Mouse (Mus musculus) hematopoietic stem cell, adult 5-6 weeks (primary cell): ENCODE results near the gene Ndufb10. TPM values are rescaled to one million over a fixed set of nuclear protein-coding genes. Genes with fewer than 3 reads are reported as not detected.
"Not testable (repeated sequence)": the region's sequence is repeated elsewhere in the genome, so short reads cannot be mapped to it uniquely, and the experiment has no call there.

ENCODE experiments used
- ATAC-seq, 2 experiments: fragments of 125-278 bp in 1 of 2; replicated peaks in 1 of 2; 2 replicates each; pipeline ENCODE4 v1.8.0; 2016 to 2017; ENCODE audit warnings: inconsistent platforms in 2 of 2, mild to moderate bottlenecking in 2 of 2, moderate number of reproducible peaks in 2 of 2, low read depth in 1 of 2, moderate TSS enrichment in 1 of 2; ENCODE audit not compliant: low FRiP score in 2 of 2, poor library complexity in 2 of 2, severe bottlenecking in 2 of 2, insufficient read depth in 1 of 2, low TSS enrichment in 1 of 2
- total RNA-seq: library from RNA; stranded (forward); fragments of 172-1452, 232-1000 nt; gene quantifications from 2 replicates; pipeline ENCODE4 v1.2.3, GENCODE M21; 2017

Gene Ndufb10
- total RNA-seq, 1 experiment from 2014 or later: 164 TPM

GRCm38 (mm10) chr17:24737135-24737810 lies 13.0 kb upstream of the Ndufb10 start:
- peak in 1 of 2 experiments; percentile 23; a peak in 1 of 4 replicates for ATAC-seq

DNA sequence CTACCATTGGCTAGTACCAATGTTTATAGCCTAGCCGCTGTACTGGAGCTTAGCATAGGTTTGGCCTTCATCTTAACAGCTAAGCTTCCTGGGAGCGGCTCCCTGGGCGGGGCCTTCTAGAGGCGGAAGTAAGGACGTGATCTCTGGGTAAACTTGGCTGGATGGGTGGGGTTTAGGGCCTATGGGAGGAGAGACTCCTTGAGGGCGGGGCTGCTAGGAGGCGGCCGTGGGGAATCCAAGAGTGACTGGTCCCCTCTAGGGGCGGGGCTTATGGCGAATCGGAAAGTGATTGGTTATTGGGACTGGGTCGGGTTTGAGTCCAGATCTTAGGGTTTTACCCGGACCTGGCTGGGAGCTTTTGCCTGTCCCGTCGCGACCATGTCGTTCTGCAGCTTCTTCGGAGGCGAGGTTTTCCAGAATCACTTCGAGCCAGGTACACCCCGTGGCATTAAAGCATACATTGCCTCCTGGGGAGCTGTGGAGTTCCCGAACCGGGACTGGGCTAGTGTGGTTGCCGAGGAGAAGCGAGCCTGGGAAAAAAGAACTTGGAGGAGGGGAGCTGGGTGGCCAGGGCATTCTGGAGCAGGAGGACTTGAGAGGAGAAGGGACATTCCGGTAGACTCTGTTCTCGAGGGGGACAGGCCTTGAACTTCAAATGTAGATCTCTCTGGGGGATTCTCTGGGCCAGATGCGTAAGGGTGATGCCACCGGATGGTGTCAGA lies 12.2 kb upstream of the Ndufb10 start, which contains the start of gene Msrb1:
Gene Msrb1, plus strand, starts transcription at position 313 of the 722 bp plus-strand sequence.
- ATAC-seq: peak; percentile 94 to 97

GRCm38 (mm10) chr17:24735446-24735845 lies 11.2 kb upstream of the Ndufb10 start:
- no peak for ATAC-seq

- ATAC-seq: no peak
Observed at GRCm38 (mm10) chr17:24734513-24734912, 10.2 kb upstream of the Ndufb10 start.

- no peak for ATAC-seq
Observed at GRCm38 (mm10) chr17:24733434-24734050, 9.3 kb upstream of the Ndufb10 start.

- no peak for ATAC-seq
Observed at GRCm38 (mm10) chr17:24732233-24732935, 8.1 kb upstream of the Ndufb10 start.

- ATAC-seq: no peak
Observed at GRCm38 (mm10) chr17:24730787-24731186, 6.5 kb upstream of the Ndufb10 start.

DNA sequence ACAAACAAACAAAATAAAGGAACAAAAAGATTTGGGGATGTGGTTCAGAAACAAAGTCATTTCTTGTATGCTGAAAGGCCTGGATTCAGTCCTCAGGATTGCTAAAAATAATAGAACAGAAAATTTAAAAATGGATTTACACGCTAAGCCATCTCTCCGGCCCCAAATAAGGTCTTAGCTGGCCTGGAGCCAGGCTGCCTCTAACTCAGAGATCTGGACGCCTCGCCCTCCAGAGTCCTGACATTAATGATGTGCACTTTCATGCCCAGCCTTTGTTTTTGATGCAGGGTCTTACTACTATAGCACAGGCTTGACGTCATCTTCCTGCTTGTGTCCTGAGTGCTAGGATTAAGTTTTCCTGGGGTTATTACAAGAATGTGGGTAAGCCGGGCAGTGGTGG lies 4.8 kb upstream of the Ndufb10 start:
- no peak for ATAC-seq

DNA sequence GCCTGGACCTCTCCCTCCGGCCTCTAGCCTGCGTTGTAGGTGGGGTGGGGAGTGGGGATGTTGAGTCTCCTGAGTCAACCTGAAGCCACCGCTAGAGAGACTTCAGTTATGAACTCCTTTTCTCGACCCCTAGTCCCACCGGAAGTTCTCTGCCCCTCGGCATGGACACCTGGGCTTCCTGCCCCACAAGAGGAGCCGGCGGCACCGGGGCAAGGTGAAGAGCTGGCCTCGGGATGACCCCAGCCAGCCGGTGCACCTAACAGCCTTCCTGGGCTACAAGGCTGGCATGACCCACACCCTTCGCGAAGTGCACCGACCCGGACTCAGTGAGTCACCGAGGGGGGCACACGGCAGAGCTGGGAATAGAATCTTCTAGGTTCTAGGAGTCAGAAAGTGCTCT lies 3.9 kb upstream of the Ndufb10 start:
- no peak for ATAC-seq

DNA sequence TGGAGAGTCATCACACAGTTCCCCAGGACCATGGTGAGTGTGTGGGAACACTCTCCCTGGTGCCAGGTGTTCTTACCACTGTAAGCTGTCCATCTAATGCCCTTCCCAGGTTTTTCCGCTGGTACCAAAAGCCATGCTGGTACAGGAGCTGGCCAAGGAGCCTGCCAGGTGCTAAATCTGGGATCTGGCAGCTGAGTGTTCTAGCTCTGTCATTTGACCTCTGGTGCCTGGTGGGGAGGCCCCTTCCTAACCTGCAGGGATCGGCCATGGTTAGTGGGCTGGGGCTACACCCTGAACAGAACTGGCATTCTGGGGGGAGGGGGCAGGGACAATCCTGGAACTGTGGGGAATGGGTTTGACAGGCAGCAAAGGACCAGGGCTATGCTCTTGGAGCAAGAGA lies 3.3 kb upstream of the Ndufb10 start, which contains the start of gene Rpl3l:
Gene Rpl3l, plus strand, starts transcription at position 203 of the 400 bp plus-strand sequence.
- ATAC-seq: no peak

DNA sequence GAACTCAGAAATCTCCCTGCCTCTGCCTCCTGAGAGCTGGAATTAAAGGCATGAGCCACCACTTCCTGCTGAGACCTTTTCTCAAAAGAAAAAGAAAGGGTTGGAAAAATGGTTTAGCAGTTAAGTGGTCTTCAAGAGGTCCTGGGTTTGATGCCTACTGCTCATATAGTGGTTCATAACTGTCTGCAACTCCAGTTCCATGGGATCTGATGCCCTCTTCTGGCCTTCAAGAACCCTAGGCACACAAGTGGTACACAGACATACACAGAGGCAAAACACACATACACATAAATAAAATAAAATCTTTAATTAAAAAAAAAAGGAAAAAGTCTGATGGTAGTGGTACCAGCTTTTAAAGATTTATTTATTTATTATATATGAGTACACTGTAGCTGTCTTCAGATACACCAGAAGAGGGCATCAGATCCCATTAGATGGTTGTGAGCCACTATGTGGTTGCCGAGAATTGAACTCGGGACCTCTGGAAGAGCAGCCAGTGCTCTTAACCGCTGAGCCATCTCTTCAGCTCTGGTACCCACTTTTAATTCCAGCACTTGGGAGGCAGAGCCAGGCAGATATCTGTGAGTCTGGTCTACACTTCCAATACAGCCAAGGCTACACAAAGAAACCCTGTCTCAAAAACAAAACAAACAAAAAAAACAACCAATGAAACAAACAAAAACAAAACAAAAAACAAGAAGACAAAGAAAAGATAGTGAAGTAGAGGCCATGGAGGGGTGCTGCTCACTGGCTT lies 1.5 kb upstream of the Ndufb10 start:
- ATAC-seq: no peak

GRCm38 (mm10) chr17:24723881-24724180 lies 447 bp downstream of the Ndufb10 start:
- ATAC-seq: peak in 1 of 2 experiments; percentile 1; a peak in 1 of 4 replicates

GRCm38 (mm10) chr17:24723122-24723880 lies 977 bp downstream of the Ndufb10 start:
- ATAC-seq: no peak

DNA sequence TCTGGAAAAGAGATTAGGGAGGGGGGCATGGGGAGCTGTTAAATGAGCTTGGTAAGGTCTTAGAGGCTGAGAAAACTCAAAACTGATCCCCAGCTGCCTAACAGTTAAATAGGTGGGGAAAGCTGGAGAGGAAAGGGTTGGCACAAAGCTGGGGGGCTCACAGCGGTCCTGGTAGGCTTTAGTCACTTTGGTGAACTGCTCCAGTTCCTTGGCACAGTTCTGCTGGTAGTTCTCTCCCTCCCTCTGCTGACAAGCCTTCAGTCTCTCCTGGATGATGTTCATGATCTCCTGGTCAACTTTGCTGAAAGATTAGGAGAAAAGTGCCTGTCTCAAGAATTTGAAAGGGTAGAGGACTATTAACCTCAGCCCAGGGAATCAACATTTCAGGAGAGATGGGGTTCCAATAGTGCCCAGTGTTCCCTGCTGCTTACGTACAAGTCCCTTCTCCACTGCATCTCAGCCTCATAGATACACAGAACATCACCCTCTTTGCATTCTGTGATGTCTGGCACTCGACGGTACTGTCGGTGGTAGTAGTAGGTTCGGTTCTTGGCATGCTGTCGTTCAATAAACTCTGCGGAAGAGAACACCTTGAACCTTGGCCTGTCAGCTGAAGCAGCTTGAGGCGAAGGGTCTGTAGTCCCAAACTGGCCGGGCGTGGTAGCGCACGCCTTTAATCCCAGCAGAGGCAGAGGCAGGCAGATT lies 1.9 kb downstream of the Ndufb10 start:
- ATAC-seq: no peak

- ATAC-seq: not testable (repeated sequence)
Observed at GRCm38 (mm10) chr17:24721383-24721955, 2.8 kb downstream of the Ndufb10 start.

GRCm38 (mm10) chr17:24720616-24721015 lies 3.7 kb downstream of the Ndufb10 start:
- ATAC-seq: not testable (repeated sequence)
